Mouse (Mus musculus): ENCODE results near the gene Fgfr2. TPM values are rescaled to one million over a fixed set of nuclear protein-coding genes. Genes with fewer than 3 reads are reported as not detected.

Fgfr2 gene
- polyA plus RNA-seq, 1 experiment from 2014 or later: 11.4 TPM

DNA sequence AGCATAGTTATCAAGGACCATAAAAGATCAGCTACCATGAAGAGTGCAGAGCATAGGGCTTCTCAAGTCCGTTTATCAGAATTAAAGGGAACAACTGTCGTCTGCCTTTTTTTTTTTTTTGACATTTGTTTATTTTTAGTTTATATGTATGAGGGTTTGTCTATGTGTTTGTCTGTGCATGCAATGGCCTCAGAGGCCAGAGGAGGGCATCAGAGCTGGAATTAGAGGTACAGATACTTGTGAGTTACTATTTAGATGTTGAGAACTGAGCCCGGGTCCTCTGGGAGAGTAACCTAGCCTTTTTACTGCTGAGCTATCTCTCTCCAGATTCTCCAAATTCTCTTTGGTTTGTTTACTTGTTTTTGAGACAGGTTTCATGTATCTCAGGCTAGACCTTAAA, 219.4 kb downstream of the Fgfr2 start:
- Histone ChIP-seq H3K27me3 (ENCODE audit: control insufficient read depth, insufficient read depth, low read depth, low read length) (no peaks in the 10 kb centered on the region), H3K36me3 (ENCODE audit: control insufficient read depth, insufficient read depth) (no peaks in the 10 kb centered on the region), H3K4me3 (ENCODE audit: low read depth, low read length) (no peak overlapping the region), H3K9ac (ENCODE audit: low read depth, low read length) (no peak overlapping the region), H3K4me1 (ENCODE audit: control insufficient read depth, low read depth, low read length) (no peaks in the 10 kb centered on the region), H3K27ac (ENCODE audit: low read length) (no peak overlapping the region), H3K4me2 (ENCODE audit: low read depth, low read length) (no peak overlapping the region), H3K9me3 (replicated peaks; ENCODE audit: control insufficient read depth, low read length) (no peaks in the 10 kb centered on the region)
- ATAC-seq (ENCODE audit: low read depth): no peak
- WGBS (ENCODE audit: insufficient replicate concordance): 43% methylated on average over 3 of the region's 3 CpGs

DNA sequence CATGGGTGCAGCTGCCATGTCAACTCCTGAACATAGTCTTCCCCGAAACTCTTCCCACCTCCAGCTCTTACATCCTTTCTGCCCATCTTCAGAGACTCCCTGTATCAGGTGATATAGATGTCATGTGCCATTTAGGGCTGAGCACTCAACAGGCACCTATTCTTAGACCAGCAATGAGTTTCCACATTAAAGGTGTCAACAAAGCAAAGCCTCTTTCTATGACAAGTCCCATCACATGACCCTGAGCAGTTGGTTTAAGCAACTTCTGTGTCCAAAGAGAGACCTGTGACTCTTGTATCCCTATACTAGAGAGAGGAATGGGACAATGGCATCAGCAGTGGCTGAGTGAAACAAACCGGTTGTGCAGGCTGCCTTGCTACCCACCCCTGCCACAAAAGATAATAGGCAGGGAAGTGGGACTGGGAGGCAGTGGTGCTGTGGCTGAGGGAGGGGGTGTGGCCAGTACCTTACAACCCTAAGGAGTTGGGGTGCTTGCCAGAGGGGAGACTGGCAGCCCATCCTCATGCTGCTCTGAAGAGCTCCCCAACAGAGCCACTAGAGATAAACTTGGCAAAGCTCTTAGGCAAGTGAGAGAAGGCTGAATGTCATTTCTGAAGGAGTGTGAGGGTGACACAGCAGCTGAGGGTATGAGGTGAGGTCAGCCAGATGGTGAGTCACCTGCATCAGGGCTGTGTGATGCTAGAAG, 222.2 kb downstream of the Fgfr2 start:
- no peak overlapping the region for H3K27ac ChIP-seq (ENCODE audit: low read length)
- no peak for ATAC-seq (ENCODE audit: low read depth)
- H3K4me1 ChIP-seq (ENCODE audit: control insufficient read depth, low read depth, low read length): no peaks in the 10 kb centered on the region
- no peaks in the 10 kb centered on the region for H3K36me3 ChIP-seq (ENCODE audit: control insufficient read depth, insufficient read depth)
- no peaks in the 10 kb centered on the region for H3K9me3 ChIP-seq (replicated peaks; ENCODE audit: control insufficient read depth, low read length)
- no peaks in the 10 kb centered on the region for H3K27me3 ChIP-seq (ENCODE audit: control insufficient read depth, insufficient read depth, low read depth, low read length)
- H3K9ac ChIP-seq (ENCODE audit: low read depth, low read length): no peak overlapping the region
- H3K4me3 ChIP-seq (ENCODE audit: low read depth, low read length): no peak overlapping the region
- H3K4me2 ChIP-seq (ENCODE audit: low read depth, low read length): no peak overlapping the region
- WGBS (ENCODE audit: insufficient replicate concordance): 34% methylated on average over 2 of the region's 2 CpGs

DNA sequence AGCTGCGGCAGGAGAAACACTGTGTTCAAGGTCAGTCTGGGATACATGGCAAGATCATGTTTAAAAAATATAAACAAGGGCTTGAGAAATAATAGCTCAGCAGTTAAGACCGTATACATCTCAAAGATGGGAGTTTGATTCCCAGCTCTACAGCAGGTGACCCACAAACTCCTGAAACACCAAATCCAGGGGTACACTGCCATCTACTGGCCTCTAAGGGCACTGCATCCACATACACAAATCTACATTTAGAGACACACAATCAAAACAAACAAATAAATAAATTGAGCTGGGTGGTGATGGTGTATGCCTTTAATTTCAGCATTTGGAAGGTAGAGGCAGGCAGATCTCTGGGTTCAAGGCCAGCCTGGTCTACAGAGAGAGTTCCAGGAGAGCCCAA, 224.9 kb downstream of the Fgfr2 start:
- H3K4me3 ChIP-seq (ENCODE audit: low read depth, low read length): no peak overlapping the region
- H3K9me3 ChIP-seq (replicated peaks; ENCODE audit: control insufficient read depth, low read length): no peaks in the 10 kb centered on the region
- no peaks in the 10 kb centered on the region for H3K4me1 ChIP-seq (ENCODE audit: control insufficient read depth, low read depth, low read length)
- H3K27me3 ChIP-seq (ENCODE audit: control insufficient read depth, insufficient read depth, low read depth, low read length): no peaks in the 10 kb centered on the region
- no peak overlapping the region for H3K27ac ChIP-seq (ENCODE audit: low read length)
- no peak overlapping the region for H3K9ac ChIP-seq (ENCODE audit: low read depth, low read length)
- no peak overlapping the region for H3K4me2 ChIP-seq (ENCODE audit: low read depth, low read length)
- H3K36me3 ChIP-seq (ENCODE audit: control insufficient read depth, insufficient read depth): no peaks in the 10 kb centered on the region
- WGBS (ENCODE audit: insufficient replicate concordance): 66% methylated on average over 2 of the region's 2 CpGs
- ATAC-seq (ENCODE audit: low read depth): no peak

DNA sequence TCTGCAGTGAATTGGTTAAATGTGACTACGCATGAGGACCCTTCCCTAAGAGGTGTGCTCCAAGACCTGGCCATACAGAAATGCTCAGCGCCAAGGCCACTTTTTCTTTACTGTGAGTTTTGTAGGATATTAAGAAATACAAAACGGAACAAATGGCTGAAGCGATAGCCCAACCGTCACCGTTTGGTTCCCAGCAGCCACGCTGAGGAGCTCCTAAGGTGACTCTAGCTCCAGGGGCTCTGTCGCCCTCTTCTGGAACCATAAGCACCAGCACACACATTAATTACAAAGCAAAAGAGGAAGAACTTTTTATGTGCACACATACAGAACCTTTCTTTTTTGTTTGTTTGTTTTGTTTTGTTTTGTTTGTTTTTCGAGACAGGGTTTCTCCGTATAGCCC, 225.9 kb downstream of the Fgfr2 start:
- no peak overlapping the region for H3K27ac ChIP-seq (ENCODE audit: low read length)
- H3K4me1 ChIP-seq (ENCODE audit: control insufficient read depth, low read depth, low read length): no peaks in the 10 kb centered on the region
- H3K9ac ChIP-seq (ENCODE audit: low read depth, low read length): no peak overlapping the region
- 75% methylated on average over 10 of the region's 10 CpGs for WGBS (ENCODE audit: insufficient replicate concordance)
- H3K4me3 ChIP-seq (ENCODE audit: low read depth, low read length): no peak overlapping the region
- H3K36me3 ChIP-seq (ENCODE audit: control insufficient read depth, insufficient read depth): no peaks in the 10 kb centered on the region
- H3K9me3 ChIP-seq (replicated peaks; ENCODE audit: control insufficient read depth, low read length): no peaks in the 10 kb centered on the region
- ATAC-seq (ENCODE audit: low read depth): no peak
- H3K27me3 ChIP-seq (ENCODE audit: control insufficient read depth, insufficient read depth, low read depth, low read length): no peaks in the 10 kb centered on the region
- H3K4me2 ChIP-seq (ENCODE audit: low read depth, low read length): no peak overlapping the region

DNA sequence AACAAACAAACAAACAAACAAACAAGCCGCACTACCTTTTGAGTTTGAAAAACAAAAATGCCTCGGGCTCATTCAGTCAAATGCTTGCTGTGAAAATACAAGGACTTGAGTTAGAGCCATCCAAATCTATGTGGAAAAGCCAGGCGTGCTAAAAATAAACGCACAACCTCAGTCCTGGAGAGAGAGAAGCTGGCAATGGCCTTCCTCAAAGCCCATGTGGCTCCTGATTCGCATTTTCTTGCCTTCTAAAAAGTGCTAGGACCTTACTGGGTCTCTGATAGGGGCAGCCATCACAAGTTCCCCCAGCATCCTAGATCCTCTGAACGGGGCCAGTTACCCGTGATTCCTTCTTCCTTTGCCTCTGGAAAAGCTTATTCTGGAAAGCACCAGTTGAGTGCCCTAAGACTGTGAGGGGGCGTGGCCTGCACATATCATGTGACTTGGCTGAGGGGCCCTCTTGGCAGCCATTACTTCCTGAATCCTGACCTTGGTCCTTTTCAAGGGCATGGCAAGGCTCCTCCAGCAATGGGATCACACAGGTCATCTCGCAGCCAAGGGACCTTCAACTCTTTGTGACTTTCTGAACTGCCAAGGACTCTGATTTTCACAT, 226.8 kb downstream of the Fgfr2 start:
- no peaks in the 10 kb centered on the region for H3K27me3 ChIP-seq (ENCODE audit: control insufficient read depth, insufficient read depth, low read depth, low read length)
- no peak overlapping the region for H3K4me2 ChIP-seq (ENCODE audit: low read depth, low read length)
- H3K36me3 ChIP-seq (ENCODE audit: control insufficient read depth, insufficient read depth): no peaks in the 10 kb centered on the region
- ATAC-seq (ENCODE audit: low read depth): no peak
- no peak overlapping the region for H3K9ac ChIP-seq (ENCODE audit: low read depth, low read length)
- no peaks in the 10 kb centered on the region for H3K9me3 ChIP-seq (replicated peaks; ENCODE audit: control insufficient read depth, low read length)
- H3K4me3 ChIP-seq (ENCODE audit: low read depth, low read length): no peak overlapping the region
- no peaks in the 10 kb centered on the region for H3K4me1 ChIP-seq (ENCODE audit: control insufficient read depth, low read depth, low read length)
- no peak overlapping the region for H3K27ac ChIP-seq (ENCODE audit: low read length)
- WGBS (ENCODE audit: insufficient replicate concordance): 66% methylated on average over 9 of the region's 9 CpGs

DNA sequence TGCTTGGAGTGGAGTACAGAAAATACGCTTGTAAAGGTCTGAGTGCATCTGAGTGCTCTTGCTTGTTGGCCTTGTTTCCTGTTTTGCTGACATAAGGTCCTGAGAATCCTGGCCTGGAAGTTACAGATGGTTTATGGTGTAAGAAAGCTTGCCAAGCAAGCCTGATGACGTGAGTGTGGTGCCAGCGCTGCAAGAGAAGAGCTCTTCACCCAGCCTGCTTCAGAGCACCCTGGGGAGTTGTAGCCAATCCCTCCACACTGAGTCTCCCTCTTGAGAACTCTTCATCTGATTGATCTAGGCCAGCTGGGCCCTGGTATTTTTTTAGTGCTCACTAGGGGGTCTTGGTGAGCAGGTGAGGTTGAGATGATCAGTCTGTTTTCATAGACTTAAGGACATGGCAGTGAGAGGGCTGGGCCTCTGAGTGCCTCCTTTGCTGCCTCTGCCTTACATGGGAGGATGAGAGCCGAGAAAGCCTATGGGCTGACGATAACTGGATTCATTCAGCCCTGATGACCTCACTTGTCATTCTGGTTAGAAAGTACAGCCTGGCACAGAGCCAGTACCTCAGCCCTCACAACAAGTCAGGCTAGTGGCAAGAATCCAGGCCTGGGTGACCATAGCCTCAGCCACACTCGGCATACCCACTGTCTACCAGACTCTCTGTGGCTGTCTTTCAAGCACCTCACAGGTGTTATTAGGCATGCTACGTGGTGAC, 228.2 kb downstream of the Fgfr2 start:
- no peaks in the 10 kb centered on the region for H3K9me3 ChIP-seq (replicated peaks; ENCODE audit: control insufficient read depth, low read length)
- no peak overlapping the region for H3K4me3 ChIP-seq (ENCODE audit: low read depth, low read length)
- H3K4me1 ChIP-seq (ENCODE audit: control insufficient read depth, low read depth, low read length): no peaks in the 10 kb centered on the region
- no peak overlapping the region for H3K9ac ChIP-seq (ENCODE audit: low read depth, low read length)
- no peaks in the 10 kb centered on the region for H3K36me3 ChIP-seq (ENCODE audit: control insufficient read depth, insufficient read depth)
- H3K4me2 ChIP-seq (ENCODE audit: low read depth, low read length): no peak overlapping the region
- no peak for ATAC-seq (ENCODE audit: low read depth)
- H3K27me3 ChIP-seq (ENCODE audit: control insufficient read depth, insufficient read depth, low read depth, low read length): no peaks in the 10 kb centered on the region
- H3K27ac ChIP-seq (ENCODE audit: low read length): no peak overlapping the region
- 65% methylated on average over 7 of the region's 7 CpGs for WGBS (ENCODE audit: insufficient replicate concordance)

DNA sequence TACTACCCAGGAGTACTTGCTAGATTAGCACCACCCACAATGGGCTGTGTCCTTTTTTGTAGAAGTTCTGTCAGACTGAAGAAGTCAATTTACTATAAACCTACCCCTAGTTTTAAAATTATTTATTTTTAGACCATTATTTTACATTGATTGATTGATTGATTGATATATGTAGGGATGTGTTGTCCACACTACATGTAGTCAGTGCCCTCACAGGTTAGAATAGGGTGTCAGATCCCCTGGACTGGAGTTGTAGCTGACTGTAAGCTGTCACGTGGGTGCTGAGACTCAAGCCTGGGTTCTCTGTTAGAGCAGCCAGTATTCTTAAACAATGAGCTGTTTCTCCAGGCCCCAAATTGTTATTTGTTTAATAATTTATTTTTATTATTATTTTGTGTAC, 229.8 kb downstream of the Fgfr2 start:
- no peak overlapping the region for H3K4me2 ChIP-seq (ENCODE audit: low read depth, low read length)
- H3K27ac ChIP-seq (ENCODE audit: low read length): no peak overlapping the region
- H3K9me3 ChIP-seq (replicated peaks; ENCODE audit: control insufficient read depth, low read length): no peaks in the 10 kb centered on the region
- ATAC-seq (ENCODE audit: low read depth): no peak
- no peak overlapping the region for H3K9ac ChIP-seq (ENCODE audit: low read depth, low read length)
- no peaks in the 10 kb centered on the region for H3K36me3 ChIP-seq (ENCODE audit: control insufficient read depth, insufficient read depth)
- no peak overlapping the region for H3K4me3 ChIP-seq (ENCODE audit: low read depth, low read length)
- WGBS (ENCODE audit: insufficient replicate concordance): 63% methylated on average over 1 of the region's 1 CpGs
- H3K27me3 ChIP-seq (ENCODE audit: control insufficient read depth, insufficient read depth, low read depth, low read length): no peaks in the 10 kb centered on the region
- no peaks in the 10 kb centered on the region for H3K4me1 ChIP-seq (ENCODE audit: control insufficient read depth, low read depth, low read length)

DNA sequence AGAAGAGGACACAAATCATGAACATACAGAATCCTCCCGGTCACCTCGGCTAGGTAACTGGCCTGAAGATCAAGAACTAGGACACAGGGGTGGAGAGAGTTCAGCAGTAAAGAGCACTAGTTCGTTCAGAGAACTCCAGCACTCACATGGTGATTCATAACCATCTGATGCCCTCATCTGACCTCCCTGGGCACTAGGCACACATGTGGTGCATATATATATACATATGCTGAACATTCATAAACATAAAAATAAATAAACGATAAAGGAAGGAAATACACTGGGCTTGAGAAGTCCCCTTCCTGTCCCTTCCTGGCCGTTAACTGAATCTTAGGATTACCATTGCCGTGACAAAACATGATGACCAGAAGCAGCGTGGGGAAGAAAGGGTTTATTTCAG, 230.3 kb downstream of the Fgfr2 start:
- Histone ChIP-seq H3K9me3 (replicated peaks; ENCODE audit: control insufficient read depth, low read length) (no peaks in the 10 kb centered on the region), H3K4me3 (ENCODE audit: low read depth, low read length) (no peak overlapping the region), H3K4me1 (ENCODE audit: control insufficient read depth, low read depth, low read length) (peaks cover 2% of the 10 kb centered on the region), H3K4me2 (ENCODE audit: low read depth, low read length) (no peak overlapping the region), H3K27me3 (ENCODE audit: control insufficient read depth, insufficient read depth, low read depth, low read length) (no peaks in the 10 kb centered on the region), H3K27ac (ENCODE audit: low read length) (no peak overlapping the region), H3K9ac (ENCODE audit: low read depth, low read length) (no peak overlapping the region), H3K36me3 (ENCODE audit: control insufficient read depth, insufficient read depth) (no peaks in the 10 kb centered on the region)
- WGBS (ENCODE audit: insufficient replicate concordance): 63% methylated on average over 7 of the region's 7 CpGs
- no peak for ATAC-seq (ENCODE audit: low read depth)

DNA sequence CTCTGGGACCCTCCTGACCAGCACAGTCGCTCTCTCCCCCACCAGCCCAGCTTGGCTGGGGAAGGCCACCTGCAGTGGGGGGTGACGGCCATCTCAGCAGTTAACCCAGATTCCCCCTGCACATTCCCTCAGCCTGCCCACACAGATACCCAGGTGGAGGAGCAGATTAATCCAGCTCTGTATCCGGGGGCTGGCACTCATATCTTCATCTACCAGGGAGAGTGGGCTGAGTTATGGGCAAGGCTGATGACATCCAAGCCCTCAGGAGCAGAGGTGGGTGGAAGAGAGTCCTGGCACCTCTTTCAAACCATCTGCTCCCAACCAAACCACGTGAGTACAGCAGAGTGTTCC, 230.9 kb downstream of the Fgfr2 start:
- H3K9me3 ChIP-seq (replicated peaks; ENCODE audit: control insufficient read depth, low read length): no peaks in the 10 kb centered on the region
- H3K4me1 ChIP-seq (ENCODE audit: control insufficient read depth, low read depth, low read length): peaks cover 3% of the 10 kb centered on the region
- H3K36me3 ChIP-seq (ENCODE audit: control insufficient read depth, insufficient read depth): no peaks in the 10 kb centered on the region
- H3K27ac ChIP-seq (ENCODE audit: low read length): no peak overlapping the region
- ATAC-seq (ENCODE audit: low read depth): no peak
- no peaks in the 10 kb centered on the region for H3K27me3 ChIP-seq (ENCODE audit: control insufficient read depth, insufficient read depth, low read depth, low read length)
- no peak overlapping the region for H3K4me2 ChIP-seq (ENCODE audit: low read depth, low read length)
- H3K4me3 ChIP-seq (ENCODE audit: low read depth, low read length): no peak overlapping the region
- H3K9ac ChIP-seq (ENCODE audit: low read depth, low read length): no peak overlapping the region
- 35% methylated on average over 4 of the region's 4 CpGs for WGBS (ENCODE audit: insufficient replicate concordance)
